Mouse (Mus musculus): Measurements from ENCODE around the gene Ier2.

DNA sequence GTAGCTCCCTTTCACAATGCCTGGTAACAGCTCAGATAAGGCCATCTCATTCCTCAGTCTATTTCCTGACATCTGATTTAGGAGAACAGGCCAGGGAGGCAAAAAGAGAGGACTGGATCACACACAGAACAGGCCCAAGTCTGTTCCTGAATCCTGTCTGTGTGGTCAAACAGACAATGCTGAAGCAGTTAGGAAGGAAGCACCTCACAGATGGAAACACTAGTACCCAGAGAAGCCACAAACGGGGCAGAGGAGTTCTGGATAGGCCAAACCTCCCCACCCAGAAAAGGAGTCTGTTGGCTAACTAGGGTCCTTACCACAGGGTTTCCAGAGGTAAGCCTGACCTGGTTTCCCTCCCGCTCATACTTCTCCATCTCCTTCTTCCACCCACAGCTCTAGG, 19.6 kb upstream of the Ier2 start:
- no peak for TF ChIP-seq CHD2 (IDR thresholded peaks at IDR 0.05; ENCODE audit: low read depth, low read length)
- no peak for TF ChIP-seq MAFK (IDR thresholded peaks at IDR 0.05; ENCODE audit: insufficient read depth, low read depth, low read length)
- no peak for TF ChIP-seq ZNF384 (IDR thresholded peaks at IDR 0.05; ENCODE audit: low read depth, low read length)
- TF ChIP-seq ZC3H11A (IDR thresholded peaks at IDR 0.05; ENCODE audit: borderline replicate concordance, low read depth, low read length) = no peak

Measured in ES-E14 (cell line).